10 mouse cellular contexts compared by ENCODE assay signal in the genomic region with DNA sequence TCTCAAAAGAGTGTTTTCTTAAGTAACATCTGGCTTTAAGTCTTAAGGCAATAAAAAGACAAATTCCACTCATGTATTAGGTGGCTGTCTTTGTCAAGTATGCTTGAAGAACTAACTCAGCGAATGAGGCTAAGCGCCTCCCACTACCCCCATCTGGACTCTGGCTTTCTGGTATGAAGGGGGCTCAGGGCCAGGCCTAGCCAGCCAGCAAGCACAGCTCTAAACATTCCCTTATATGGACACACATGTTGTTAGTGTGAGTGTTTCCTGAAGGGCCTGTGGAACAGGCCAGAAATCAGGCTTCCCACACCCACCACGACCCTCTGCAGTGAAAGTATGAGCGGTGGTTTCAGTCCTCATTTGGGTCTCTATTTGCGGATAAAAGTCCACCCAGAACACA. TPM values are rescaled to one million over a fixed set of nuclear protein-coding genes. Genes with fewer than 3 reads are reported as not detected.
DNase-seq lines count a peak whose midpoint lies in the region; ATAC-seq and TF ChIP-seq lines count a peak whose summit lies in the region.
"Had no signal": no experiment of that assay in that cellular context is flagged by ENCODE, and none has a peak within 500 bp of the region (broad histone marks: within the 10 kb centered on the region; RNA-seq: fewer than 3 reads in every experiment).

No protein-coding gene starts in this region.

- peaks cover 5% of the 10 kb centered on the region for H3K36me3 ChIP-seq in hindbrain, embryonic 12.5 days
- no peaks in the 10 kb centered on the region; the same call in 1 of the 2 replicates for H3K36me3 ChIP-seq in hindbrain, postnatal 0 days (ENCODE audit: insufficient read depth, low read length)
- no peaks in the 10 kb centered on the region for H3K36me3 ChIP-seq in heart, postnatal 0 days (replicated peaks; ENCODE audit: control insufficient read depth, insufficient read depth, low read length)
- no peaks in the 10 kb centered on the region for H3K36me3 ChIP-seq in lung, postnatal 0 days (ENCODE audit: insufficient read depth, low read length)

- no peak overlapping the region for H3K4me2 ChIP-seq in hindbrain, embryonic 12.5 days (replicated peaks)
- no peak overlapping the region for H3K4me2 ChIP-seq in hindbrain, postnatal 0 days (ENCODE audit: low read depth, low read length)
- no peak overlapping the region for H3K4me2 ChIP-seq in heart, postnatal 0 days (ENCODE audit: low read depth, low read length)
- H3K4me2 ChIP-seq in lung, postnatal 0 days (replicated peaks; ENCODE audit: low read depth, low read length): no peak overlapping the region
- H3K4me2 ChIP-seq: midbrain, embryonic 12.5 days had no signal

- no peaks in the 10 kb centered on the region for H3K27me3 ChIP-seq in hindbrain, embryonic 12.5 days
- no peaks in the 10 kb centered on the region for H3K27me3 ChIP-seq in hindbrain, postnatal 0 days (ENCODE audit: insufficient read depth, low read length)
- no peaks in the 10 kb centered on the region for H3K27me3 ChIP-seq in heart, postnatal 0 days (ENCODE audit: control insufficient read depth, insufficient read depth, low read length)
- no peaks in the 10 kb centered on the region for H3K27me3 ChIP-seq in lung, postnatal 0 days (replicated peaks; ENCODE audit: insufficient read depth, low read length)
- H3K27me3 ChIP-seq: midbrain, embryonic 12.5 days had no signal

- no peak for TF ChIP-seq CTCF in hindbrain, postnatal 0 days (IDR thresholded peaks at IDR 0.05; ENCODE audit: low read depth)
- no peak for TF ChIP-seq CTCF in heart, postnatal 0 days (IDR thresholded peaks at IDR 0.05; ENCODE audit: low read depth)
- no peak for TF ChIP-seq CTCF in lung, postnatal 0 days (IDR thresholded peaks at IDR 0.05)

- ATAC-seq in hindbrain, embryonic 12.5 days (ENCODE audit: low FRiP score): no peak
- ATAC-seq in hindbrain, postnatal 0 days: no peak
- ATAC-seq in heart, postnatal 0 days (ENCODE audit: insufficient read depth, low read depth): peak; percentile 71
- ATAC-seq in lung, postnatal 0 days: peak; percentile 91

- TF ChIP-seq EP300 in heart, postnatal 0 days (IDR thresholded peaks at IDR 0.05; ENCODE audit: low read depth): no peak
- no peak for TF ChIP-seq EP300 in lung, postnatal 0 days (IDR thresholded peaks at IDR 0.05)

- DNase-seq in hindbrain, postnatal 0 days (ENCODE audit: low spot score): no peak
- peak; percentile 78 for DNase-seq in embryo, embryonic 10.5 days (ENCODE audit: low spot score)
- peak; percentile 67 for DNase-seq in heart, postnatal 0 days (ENCODE audit: low spot score)
- peak; percentile 88 for DNase-seq in lung, postnatal 0 days (ENCODE audit: low spot score)
- DNase-seq in cerebellum, postnatal 10 days: no peak
- DNase-seq in adrenal gland, postnatal 4 days (ENCODE audit: low spot score in 2 of 2): no peak
- DNase-seq in cerebellum, adult 8-10 months: no peak

- peaks cover 24% of the 10 kb centered on the region for H3K4me1 ChIP-seq in hindbrain, embryonic 12.5 days
- peaks cover 4% of the 10 kb centered on the region; the same call in 1 of the 2 replicates for H3K4me1 ChIP-seq in hindbrain, postnatal 0 days (ENCODE audit: insufficient read depth, low read length)
- peaks cover 40% of the 10 kb centered on the region for H3K4me1 ChIP-seq in heart, postnatal 0 days (ENCODE audit: control insufficient read depth, insufficient read depth)
- H3K4me1 ChIP-seq in lung, postnatal 0 days (ENCODE audit: insufficient read depth, low read depth, low read length): peaks cover 7% of the 10 kb centered on the region; the same call in 1 of the 2 replicates

- no peaks in the 10 kb centered on the region for H3K9me3 ChIP-seq in hindbrain, embryonic 12.5 days (replicated peaks)
- H3K9me3 ChIP-seq in hindbrain, postnatal 0 days (ENCODE audit: low read length): no peaks in the 10 kb centered on the region
- no peaks in the 10 kb centered on the region for H3K9me3 ChIP-seq in heart, postnatal 0 days (replicated peaks; ENCODE audit: control insufficient read depth, low read length)
- no peaks in the 10 kb centered on the region for H3K9me3 ChIP-seq in lung, postnatal 0 days (ENCODE audit: low read length)
- H3K9me3 ChIP-seq: midbrain, embryonic 12.5 days had no signal

- H3K27ac ChIP-seq in hindbrain, embryonic 12.5 days: peak overlapping the region; percentile 1; the same call in 1 of the 2 replicates
- no peak overlapping the region for H3K27ac ChIP-seq in hindbrain, postnatal 0 days
- H3K27ac ChIP-seq in heart, postnatal 0 days (ENCODE audit: low read depth): peak overlapping the region; percentile 79
- peak overlapping the region; percentile 70 for H3K27ac ChIP-seq in lung, postnatal 0 days (ENCODE audit: low read length)
- H3K27ac ChIP-seq: midbrain, embryonic 12.5 days had no signal

- no peak overlapping the region for H3K9ac ChIP-seq in hindbrain, embryonic 12.5 days
- H3K9ac ChIP-seq in hindbrain, postnatal 0 days (replicated peaks; ENCODE audit: low read length): no peak overlapping the region
- H3K9ac ChIP-seq in heart, postnatal 0 days (replicated peaks; ENCODE audit: low read depth, low read length): no peak overlapping the region
- H3K9ac ChIP-seq in lung, postnatal 0 days (replicated peaks; ENCODE audit: low read depth): no peak overlapping the region
- H3K9ac ChIP-seq: midbrain, embryonic 12.5 days had no signal

- 76% methylated on average over 5 of the region's 5 CpGs for WGBS in hindbrain, embryonic 12.5 days
- 88% methylated on average over 5 of the region's 5 CpGs for WGBS in hindbrain, postnatal 0 days
- WGBS in heart, postnatal 0 days: 21% methylated on average over 5 of the region's 5 CpGs
- WGBS in lung, postnatal 0 days: 18% methylated on average over 5 of the region's 5 CpGs

- no peak overlapping the region for H3K4me3 ChIP-seq in hindbrain, embryonic 12.5 days
- H3K4me3 ChIP-seq in hindbrain, postnatal 0 days (ENCODE audit: low read length): no peak overlapping the region
- no peak overlapping the region for H3K4me3 ChIP-seq in heart, postnatal 0 days (ENCODE audit: low read depth, low read length)
- H3K4me3 ChIP-seq in lung, postnatal 0 days (ENCODE audit: low read depth, low read length): no peak overlapping the region
- H3K4me3 ChIP-seq: midbrain, embryonic 12.5 days had no signal

RNA-seq across cellular contexts. Expression of a gene that starts 21.5 kb away (rescaled TPM):
- polyA plus RNA-seq in hindbrain, embryonic 12.5 days (2016; fragmentation: Nextera tagmentation; extraction: Ambion mirVana): 1.1 TPM in 2 replicates
- total RNA-seq in hindbrain, postnatal 0 days (2014; rRNA removed): 1.8 and 2.2 TPM in 2 replicates
- 3.8 and 5.0 TPM in 2 replicates for polyA plus RNA-seq in hindbrain, postnatal 0 days (2015; fragmentation: Nextera tagmentation; extraction: Ambion mirVana)
- total RNA-seq in heart, postnatal 0 days (2014; rRNA removed; ENCODE audit: low replicate concordance): not detected in 2 replicates
- polyA plus RNA-seq in heart, postnatal 0 days (2015; fragmentation: Nextera tagmentation; extraction: Ambion mirVana): not detected in 2 replicates
- not detected in 2 replicates for polyA plus RNA-seq in lung, postnatal 0 days (2015; fragmentation: Nextera tagmentation; extraction: Ambion mirVana)
- total RNA-seq in adrenal gland, postnatal 4 days (2021): not detected
- total RNA-seq: granulocyte monocyte progenitor cell, adult 5-6 weeks had no signal

RNA-seq across cellular contexts. Expression of a gene that starts 47.5 kb away (rescaled TPM):
- polyA plus RNA-seq in hindbrain, embryonic 12.5 days (2016; fragmentation: Nextera tagmentation; extraction: Ambion mirVana): 0.72 and 0.90 TPM in 2 replicates
- 0.65 and 1.6 TPM in 2 replicates for total RNA-seq in hindbrain, postnatal 0 days (2014; rRNA removed)
- polyA plus RNA-seq in hindbrain, postnatal 0 days (2015; fragmentation: Nextera tagmentation; extraction: Ambion mirVana): 0.38 and 0.47 TPM in 2 replicates
- total RNA-seq in heart, postnatal 0 days (2014; rRNA removed; ENCODE audit: low replicate concordance): 3.0 and 10.9 TPM in 2 replicates
- polyA plus RNA-seq in heart, postnatal 0 days (2015; fragmentation: Nextera tagmentation; extraction: Ambion mirVana): 2.1 and 2.5 TPM in 2 replicates
- polyA plus RNA-seq in lung, postnatal 0 days (2015; fragmentation: Nextera tagmentation; extraction: Ambion mirVana): 0.35 and 0.41 TPM in 2 replicates
- under 1 TPM in 1 of 2 experiments, not detected in 1; 0.17 TPM for total RNA-seq in adrenal gland, postnatal 4 days (2021)
- total RNA-seq: granulocyte monocyte progenitor cell, adult 5-6 weeks had no signal

Comparison
In these comparisons a context has a peak if more than half of its experiments do, and no peak if none do; other contexts are left out.
1. ATAC-seq: peak in heart, postnatal 0 days (single experiment) and lung, postnatal 0 days (single experiment); none in hindbrain, embryonic 12.5 days (single experiment) and hindbrain, postnatal 0 days (single experiment).
2. DNase-seq: peak in embryo, embryonic 10.5 days (single experiment), heart, postnatal 0 days (single experiment) and lung, postnatal 0 days (single experiment); none in hindbrain, postnatal 0 days (single experiment), cerebellum, postnatal 10 days (0 of 2), adrenal gland, postnatal 4 days (0 of 2) and cerebellum, adult 8-10 months (single experiment).